Mouse (Mus musculus) testis, adult 2 months (tissue): ENCODE data around the gene Cct5.

Experiments
- CTCF ChIP-seq: fragments of 200-500 bp; IDR thresholded peaks from 2 replicates; pipeline ENCODE4 v1.5.1; 2012; ENCODE audit warnings: low read depth, mild to moderate bottlenecking, inconsistent platforms, low read length, moderate library complexity; ENCODE audit not compliant: control insufficient read depth, insufficient read depth, insufficient replicate concordance
- POLR2A ChIP-seq: fragments of 200-500 bp; IDR thresholded peaks from 2 replicates; pipeline ENCODE4 v1.6.1; 2012; ENCODE audit warnings: low read depth, mild to moderate bottlenecking, inconsistent platforms, low read length, moderate library complexity; ENCODE audit not compliant: control insufficient read depth

GRCm38 (mm10) chr15:31613826-31614453 is 12.3 kb upstream of the Cct5 start:
- TF ChIP-seq CTCF (no peak), POLR2A (no peak)
